Mouse (Mus musculus): ENCODE measurements around the gene Patj. TPM values are rescaled to one million over a fixed set of nuclear protein-coding genes. Genes with fewer than 3 reads are reported as not detected.

Patj gene
- polyA plus RNA-seq (2015; fragmentation: Nextera tagmentation; extraction: Ambion mirVana), result 1.4 and 2.2 TPM in 2 replicates

DNA sequence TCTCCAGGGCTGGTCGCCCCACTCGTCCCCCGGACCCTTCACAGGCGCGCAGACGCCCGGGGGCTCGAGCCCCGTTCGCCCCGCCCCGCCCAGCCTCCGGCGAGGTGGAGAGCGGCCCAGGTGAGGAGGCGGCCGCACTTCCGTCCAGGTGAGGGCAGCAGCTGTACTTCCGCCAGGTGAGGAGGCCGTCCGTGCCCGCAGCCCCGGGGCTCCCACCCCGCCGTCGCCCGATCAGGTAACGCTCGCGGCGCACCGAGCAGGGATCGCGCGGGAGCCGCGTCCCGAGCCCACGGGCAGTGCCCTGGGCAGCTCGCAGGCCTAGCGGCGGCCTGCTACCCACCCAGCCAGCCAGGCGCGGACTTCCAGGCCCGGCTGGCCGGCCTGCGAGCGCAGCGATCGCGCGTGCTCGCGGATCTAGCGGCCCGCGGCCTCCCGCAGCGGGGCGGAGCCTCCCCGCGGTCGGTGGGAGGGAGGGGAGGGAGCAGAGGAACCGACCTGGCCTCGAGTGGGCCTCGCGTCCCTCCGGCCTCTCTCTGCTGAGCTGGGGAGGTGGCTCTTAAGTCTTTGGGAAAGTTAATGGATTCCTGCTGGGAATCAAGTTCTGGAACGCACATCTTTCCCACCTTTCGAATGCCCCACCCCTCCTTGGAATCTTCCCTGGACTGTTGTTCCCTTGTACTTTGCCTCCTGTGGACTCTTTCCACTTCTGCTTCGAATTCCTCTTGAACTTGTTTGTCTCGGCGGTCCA lies at the start of gene Patj:
TSS of gene Patj (plus strand) at position 96 of the 748 bp plus-strand sequence.
- DNase-seq (no peak), ATAC-seq (ENCODE audit: low read depth) (peak; percentile 48)
- Histone ChIP-seq H3K4me2 (peak within 1 kb of the TSS; percentile 81), H3K27me3 (peaks cover 11% of the 10 kb centered on the region), H3K27ac (no peak within 1 kb of the TSS), H3K36me3 (no peaks in the 10 kb centered on the region), H3K9ac (peak within 1 kb of the TSS; percentile 69), H3K4me1 (replicated peaks) (peaks cover 8% of the 10 kb centered on the region), H3K4me3 (replicated peaks) (peak within 1 kb of the TSS; percentile 66), H3K9me3 (replicated peaks) (no peaks in the 10 kb centered on the region)
- 3% methylated on average over 73 of the region's 73 CpGs for WGBS (ENCODE audit: insufficient replicate concordance)

DNA sequence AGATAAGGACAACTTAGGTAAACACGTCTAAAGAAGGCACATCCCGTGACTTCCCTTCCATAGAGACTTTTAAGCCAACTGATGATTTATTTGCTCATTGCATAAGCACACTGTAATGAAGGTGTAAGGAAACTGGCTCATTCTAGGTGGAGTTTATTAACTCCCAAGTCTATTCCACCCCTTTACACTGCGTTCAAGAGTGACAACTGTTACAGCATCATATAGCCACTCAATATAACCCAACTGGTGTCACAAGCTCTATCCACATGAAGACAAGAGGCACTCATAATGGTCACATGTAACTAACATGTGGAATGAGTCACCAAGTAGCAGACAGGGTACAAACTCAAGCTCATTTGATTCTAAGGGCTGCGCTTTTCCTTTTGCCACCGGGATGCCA lies 47.0 kb upstream of the Patj start:
- Histone ChIP-seq H3K9ac (no peak overlapping the region), H3K27ac (no peak overlapping the region), H3K9me3 (replicated peaks) (no peaks in the 10 kb centered on the region), H3K4me3 (replicated peaks) (no peak overlapping the region), H3K4me2 (no peak overlapping the region), H3K36me3 (no peaks in the 10 kb centered on the region), H3K27me3 (no peaks in the 10 kb centered on the region), H3K4me1 (replicated peaks) (no peaks in the 10 kb centered on the region)
- no peak for ATAC-seq (ENCODE audit: low read depth)
- no peak for DNase-seq
- 51% methylated on average over 5 of the region's 5 CpGs for WGBS (ENCODE audit: insufficient replicate concordance)

DNA sequence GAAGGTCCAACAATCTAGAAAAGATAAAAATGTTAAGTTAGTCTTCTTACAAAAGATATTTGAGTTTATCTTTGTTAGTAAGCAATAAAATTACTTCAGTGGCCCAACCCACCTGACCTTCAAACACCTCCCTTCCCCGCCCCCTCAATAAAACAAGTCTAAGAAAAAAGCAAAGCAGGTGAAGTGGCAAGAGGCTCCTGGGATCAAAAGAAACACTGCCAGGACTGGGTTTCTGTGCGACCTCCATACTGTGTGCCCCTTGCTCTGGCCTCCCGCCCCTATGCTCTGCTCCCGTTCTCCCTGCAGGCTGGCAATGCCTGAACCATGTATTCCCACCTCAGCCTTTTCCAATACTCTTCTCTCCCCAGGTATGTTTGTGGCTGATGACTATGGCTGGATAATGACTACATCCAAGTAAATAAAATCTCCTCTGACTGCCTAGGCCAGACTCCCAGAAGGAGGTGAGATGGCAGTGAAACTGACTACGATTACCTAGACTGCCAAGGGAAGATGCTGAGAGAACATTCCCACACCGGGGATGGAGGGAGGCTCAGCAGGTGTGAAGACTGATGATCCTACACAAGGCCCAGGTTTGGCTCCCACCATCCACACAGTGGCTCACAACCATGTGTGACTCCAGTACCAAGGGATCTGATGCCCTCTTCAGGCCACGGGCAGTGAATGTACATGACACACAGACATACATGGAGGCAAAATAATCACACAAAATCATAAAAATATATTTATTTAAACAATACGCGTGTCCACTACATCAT lies 37.4 kb upstream of the Patj start:
- Histone ChIP-seq H3K9me3 (replicated peaks) (no peaks in the 10 kb centered on the region), H3K27ac (no peak overlapping the region), H3K4me2 (no peak overlapping the region), H3K36me3 (peaks cover 14% of the 10 kb centered on the region; the same call in 1 of the 2 replicates), H3K4me3 (replicated peaks) (no peak overlapping the region), H3K4me1 (replicated peaks) (no peaks in the 10 kb centered on the region), H3K9ac (no peak overlapping the region), H3K27me3 (no peaks in the 10 kb centered on the region)
- 72% methylated on average over 9 of the region's 9 CpGs for WGBS (ENCODE audit: insufficient replicate concordance)
- DNase-seq, result no peak
- ATAC-seq (ENCODE audit: low read depth), result no peak

DNA sequence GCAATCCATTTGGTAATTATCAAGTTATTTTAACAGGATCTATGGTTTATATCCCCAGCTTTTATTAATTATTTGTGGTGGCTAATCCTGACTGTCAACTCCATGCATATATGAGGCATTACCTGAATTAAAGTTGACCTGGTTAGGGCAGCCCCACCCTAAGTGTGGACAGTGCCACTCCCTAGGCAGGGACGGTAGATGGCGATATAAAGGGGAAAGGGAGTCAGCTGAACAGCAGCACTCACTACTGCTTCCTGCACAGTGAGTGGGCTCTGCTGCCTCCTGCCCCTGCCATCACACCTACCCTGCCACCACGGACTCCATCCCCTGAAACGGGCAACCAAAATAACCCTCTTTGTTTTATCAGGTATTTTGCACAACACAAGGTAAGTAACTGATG lies 20.2 kb upstream of the Patj start:
- ATAC-seq (ENCODE audit: low read depth) (no peak), DNase-seq (no peak)
- H3K4me1 ChIP-seq (replicated peaks), result no peaks in the 10 kb centered on the region
- no peak overlapping the region for H3K9ac ChIP-seq
- H3K27ac ChIP-seq, result no peak overlapping the region
- WGBS (ENCODE audit: insufficient replicate concordance), result 44% methylated on average over 4 of the region's 4 CpGs
- no peak overlapping the region for H3K4me2 ChIP-seq
- no peaks in the 10 kb centered on the region for H3K27me3 ChIP-seq
- H3K4me3 ChIP-seq (replicated peaks), result no peak overlapping the region
- 0 out of 2 replicates have a peak, but pooled peaks cover 4% of the 10 kb centered on the region for H3K36me3 ChIP-seq
- H3K9me3 ChIP-seq (replicated peaks), result no peaks in the 10 kb centered on the region

DNA sequence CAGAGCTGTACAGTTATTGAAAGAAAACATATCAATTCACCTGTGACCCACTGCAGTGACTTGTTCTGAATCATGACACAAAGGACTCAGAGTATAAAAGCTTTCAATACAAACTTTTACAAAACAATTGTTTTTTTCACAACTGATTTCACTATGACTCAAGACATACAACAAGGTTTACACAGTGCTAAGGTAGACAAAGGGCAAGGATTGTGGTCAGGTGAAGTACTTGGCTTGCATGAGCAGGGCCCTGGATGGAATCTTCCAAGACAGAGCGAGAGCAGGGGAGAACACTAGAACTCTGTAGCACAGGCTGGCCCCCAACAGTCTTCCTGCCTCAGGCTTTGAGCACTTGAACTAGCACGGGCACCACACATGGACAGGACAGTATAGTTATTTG lies 18.6 kb upstream of the Patj start:
- Histone ChIP-seq H3K4me1 (replicated peaks) (peaks cover 5% of the 10 kb centered on the region), H3K9ac (no peak overlapping the region), H3K9me3 (replicated peaks) (no peaks in the 10 kb centered on the region), H3K36me3 (0 out of 2 replicates have a peak, but pooled peaks cover 4% of the 10 kb centered on the region), H3K4me2 (no peak overlapping the region), H3K4me3 (replicated peaks) (no peak overlapping the region), H3K27me3 (no peaks in the 10 kb centered on the region), H3K27ac (no peak overlapping the region)
- no peak for DNase-seq
- WGBS (ENCODE audit: insufficient replicate concordance), result 73% methylated on average over 2 of the region's 2 CpGs
- ATAC-seq (ENCODE audit: low read depth), result no peak

DNA sequence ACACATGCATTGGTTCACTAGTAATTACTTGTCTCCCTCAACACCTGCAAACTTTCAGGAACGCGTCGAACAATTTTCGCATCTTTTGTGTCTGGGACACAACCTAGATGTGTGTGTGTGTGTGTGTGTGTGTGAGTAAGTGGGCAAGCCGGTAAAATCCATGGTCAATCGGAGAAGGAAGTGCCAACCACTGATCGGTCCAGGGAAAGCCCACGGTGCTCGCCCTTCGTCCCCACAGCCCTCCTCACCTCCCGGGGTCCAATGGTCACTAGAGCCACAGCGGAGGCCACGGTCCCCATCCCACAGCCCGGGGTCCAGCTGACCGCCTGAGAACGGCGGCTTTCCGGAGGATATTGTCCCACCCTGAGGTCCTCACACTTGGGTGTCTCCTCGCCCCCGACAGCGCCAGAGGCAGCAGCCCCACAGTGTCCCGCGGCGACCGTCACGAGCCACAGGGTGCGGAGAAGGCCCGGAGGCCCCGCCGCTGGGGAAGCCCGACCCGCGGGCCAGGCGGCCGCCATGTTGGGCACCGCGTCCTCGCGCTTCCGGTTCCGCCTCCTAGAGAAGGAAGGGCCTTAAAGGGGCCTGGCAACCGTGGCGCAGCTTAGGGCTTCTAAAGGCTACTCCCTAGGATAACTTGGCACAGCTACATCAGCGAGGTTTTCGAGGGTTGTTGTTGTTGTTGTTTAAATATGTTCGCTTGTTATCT lies 12.7 kb upstream of the Patj start, which contains the start of gene Tm2d1:
TSS of gene Tm2d1 (minus strand) at position 591 of the 709 bp plus-strand sequence.
- Histone ChIP-seq H3K4me2 (peak within 1 kb of the TSS; percentile 74), H3K4me1 (replicated peaks) (peaks cover 13% of the 10 kb centered on the region), H3K36me3 (0 out of 2 replicates have a peak, but pooled peaks cover 4% of the 10 kb centered on the region), H3K9ac (peak within 1 kb of the TSS; percentile 81), H3K27ac (no peak within 1 kb of the TSS; the same call in 1 of the 2 replicates), H3K9me3 (replicated peaks) (no peaks in the 10 kb centered on the region), H3K4me3 (replicated peaks) (peak within 1 kb of the TSS; percentile 80), H3K27me3 (no peaks in the 10 kb centered on the region)
- DNase-seq (peak; percentile 64), ATAC-seq (ENCODE audit: low read depth) (peak; percentile 95)
- WGBS (ENCODE audit: insufficient replicate concordance), result under 1% methylated on average over 40 of the region's 46 CpGs

DNA sequence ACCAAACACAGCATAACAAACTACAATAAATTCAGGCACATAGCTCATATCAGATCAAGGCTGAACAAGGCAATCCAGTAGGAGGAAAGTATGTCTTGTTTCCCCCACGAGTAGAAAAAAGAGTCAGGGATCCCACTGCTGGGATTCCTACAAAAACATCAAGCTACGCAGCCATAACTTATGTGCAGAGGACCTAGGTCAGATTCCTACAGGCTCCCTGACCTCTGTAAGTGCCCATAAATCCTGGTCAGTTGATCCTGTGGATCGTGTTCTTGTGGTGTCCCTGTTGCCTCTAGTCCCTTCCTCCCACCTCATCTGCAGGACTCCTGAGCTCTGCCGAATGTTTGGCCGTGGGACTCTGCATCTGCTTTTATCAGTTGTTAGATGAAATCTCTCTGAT lies 10.5 kb upstream of the Patj start:
- ATAC-seq (ENCODE audit: low read depth), result no peak
- 57% methylated on average over 5 of the region's 5 CpGs for WGBS (ENCODE audit: insufficient replicate concordance)

DNA sequence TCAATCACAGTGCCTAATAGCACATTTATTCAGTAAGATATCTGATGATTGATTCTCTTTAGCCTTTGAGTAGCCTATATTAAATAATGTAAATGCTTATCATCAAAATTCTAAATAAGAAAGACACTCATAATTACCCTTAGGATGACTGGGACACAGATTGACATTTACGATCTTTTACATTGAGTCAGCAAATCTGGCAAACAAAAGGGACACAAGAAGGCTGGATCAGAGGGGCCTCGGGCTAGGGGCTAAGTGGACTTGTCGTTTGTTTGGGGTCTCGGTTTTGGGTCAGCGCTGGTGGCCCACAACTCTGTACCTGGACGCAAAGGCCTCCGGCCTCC lies 267 bp upstream of the Patj start:
- DNase-seq (no peak), ATAC-seq (ENCODE audit: low read depth) (no peak)
- no peak overlapping the region for H3K27ac ChIP-seq
- peak overlapping the region; percentile 81 for H3K4me2 ChIP-seq
- WGBS (ENCODE audit: insufficient replicate concordance), result 13% methylated on average over 7 of the region's 7 CpGs
- H3K9ac ChIP-seq, result peak overlapping the region; percentile 69
- no peaks in the 10 kb centered on the region for H3K9me3 ChIP-seq (replicated peaks)
- peaks cover 7% of the 10 kb centered on the region for H3K4me1 ChIP-seq (replicated peaks)
- H3K27me3 ChIP-seq, result peaks cover 11% of the 10 kb centered on the region
- H3K4me3 ChIP-seq (replicated peaks), result peak overlapping the region; percentile 66
- H3K36me3 ChIP-seq, result no peaks in the 10 kb centered on the region

More for the DNA sequence above, 10.5 kb upstream of the Patj start:
- no peak for DNase-seq
- no peaks in the 10 kb centered on the region for H3K36me3 ChIP-seq
- H3K4me2 ChIP-seq, result no peak overlapping the region
- peaks cover 13% of the 10 kb centered on the region for H3K4me1 ChIP-seq (replicated peaks)
- H3K27me3 ChIP-seq, result no peaks in the 10 kb centered on the region
- H3K9me3 ChIP-seq (replicated peaks), result no peaks in the 10 kb centered on the region
- no peak overlapping the region for H3K27ac ChIP-seq
- no peak overlapping the region for H3K9ac ChIP-seq
- no peak overlapping the region for H3K4me3 ChIP-seq (replicated peaks)

DNA sequence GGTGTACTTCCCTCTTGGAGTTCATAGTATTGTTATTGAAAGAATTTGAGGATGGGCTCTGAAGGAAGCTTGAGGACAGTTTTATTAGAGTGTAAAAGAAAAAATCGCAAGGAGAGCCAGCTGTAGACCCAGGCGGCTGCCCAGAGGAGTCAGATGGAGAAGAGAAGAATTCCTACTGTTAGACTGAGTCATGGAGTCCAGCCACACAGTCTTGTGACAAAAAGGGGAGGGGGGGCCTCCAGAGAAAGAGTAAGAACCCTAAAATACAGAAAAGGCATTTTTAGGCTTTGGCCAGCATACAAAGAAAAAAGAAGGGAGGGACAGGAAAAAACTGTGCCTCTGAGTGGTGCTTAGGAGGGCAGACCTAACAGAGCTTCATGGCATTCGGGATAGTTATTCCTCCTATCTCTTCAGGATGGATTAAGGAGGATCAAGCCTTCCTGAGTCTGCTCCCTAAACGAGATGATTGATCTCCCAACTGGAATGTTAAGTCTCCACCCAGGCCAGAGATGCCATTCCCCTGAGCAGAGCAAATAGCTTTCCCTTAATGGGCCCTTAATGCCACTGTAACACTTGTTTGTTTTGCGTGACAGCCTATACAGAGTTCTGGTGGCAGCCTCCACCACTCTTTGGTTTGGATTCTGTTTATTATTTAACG lies 5.5 kb downstream of the Patj start:
- no peak overlapping the region for H3K4me3 ChIP-seq (replicated peaks)
- no peak for ATAC-seq (ENCODE audit: low read depth)

DNA sequence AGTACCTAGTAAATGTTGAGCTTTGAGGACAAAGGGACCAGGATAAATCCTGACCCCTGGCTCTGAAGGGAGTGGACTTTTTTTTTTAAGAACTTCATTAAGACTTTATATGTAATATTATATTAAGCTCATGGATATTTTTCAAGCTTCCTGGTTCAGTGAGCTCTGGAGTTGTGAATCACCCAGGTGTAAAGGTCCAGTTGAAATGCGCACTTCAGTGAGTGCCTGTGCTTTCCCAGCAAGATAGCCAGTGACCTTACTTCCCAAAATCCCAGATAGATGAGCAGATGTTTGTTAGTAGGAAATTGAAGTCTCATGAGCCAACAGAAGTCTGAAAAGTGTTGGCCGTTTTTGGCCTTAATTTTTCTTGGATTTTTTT lies 6.0 kb downstream of the Patj start:
- ATAC-seq (ENCODE audit: low read depth) (no peak), DNase-seq (no peak)
- no peaks in the 10 kb centered on the region for H3K36me3 ChIP-seq
- H3K9me3 ChIP-seq (replicated peaks), result no peaks in the 10 kb centered on the region
- no peak overlapping the region for H3K4me3 ChIP-seq (replicated peaks)
- no peak overlapping the region for H3K27ac ChIP-seq
- 0 out of 2 replicates have a peak, but pooled peaks cover 3% of the 10 kb centered on the region for H3K4me1 ChIP-seq (replicated peaks)
- H3K4me2 ChIP-seq, result no peak overlapping the region
- no peak overlapping the region for H3K9ac ChIP-seq
- WGBS (ENCODE audit: insufficient replicate concordance), result 45% methylated on average over 2 of the region's 2 CpGs
- no peaks in the 10 kb centered on the region for H3K27me3 ChIP-seq

More for the DNA sequence above, 5.5 kb downstream of the Patj start:
- no peak overlapping the region for H3K27ac ChIP-seq
- no peak overlapping the region for H3K4me2 ChIP-seq
- no peak for DNase-seq
- WGBS (ENCODE audit: insufficient replicate concordance), result 46% methylated on average over 6 of the region's 6 CpGs
- no peaks in the 10 kb centered on the region for H3K36me3 ChIP-seq
- H3K9ac ChIP-seq, result no peak overlapping the region
- H3K9me3 ChIP-seq (replicated peaks), result no peaks in the 10 kb centered on the region
- H3K27me3 ChIP-seq, result peaks cover 4% of the 10 kb centered on the region
- 0 out of 2 replicates have a peak, but pooled peaks cover 3% of the 10 kb centered on the region for H3K4me1 ChIP-seq (replicated peaks)

DNA sequence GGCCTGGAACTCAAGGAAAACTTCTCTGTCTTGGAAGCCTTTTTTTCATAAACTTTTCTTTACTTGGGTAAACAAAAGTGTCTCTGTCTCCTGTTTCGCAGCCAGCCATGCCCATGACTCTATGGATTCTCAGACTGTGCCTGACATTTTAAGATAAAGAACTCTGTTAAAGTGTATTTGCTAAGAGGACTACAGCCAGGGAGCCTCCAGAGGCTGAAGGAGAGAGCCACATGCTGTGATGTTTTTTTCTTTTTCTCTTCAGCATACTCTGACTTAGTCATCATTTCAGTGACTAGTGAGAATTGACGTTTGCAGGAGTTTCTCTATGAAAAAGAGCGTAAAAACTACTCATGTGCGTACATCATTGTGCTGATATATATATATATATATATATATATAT lies 7.9 kb downstream of the Patj start:
- Histone ChIP-seq H3K4me2 (no peak overlapping the region), H3K4me1 (replicated peaks) (0 out of 2 replicates have a peak, but pooled peaks cover 3% of the 10 kb centered on the region), H3K4me3 (replicated peaks) (no peak overlapping the region), H3K27me3 (no peaks in the 10 kb centered on the region), H3K9me3 (replicated peaks) (no peaks in the 10 kb centered on the region), H3K36me3 (no peaks in the 10 kb centered on the region), H3K9ac (no peak overlapping the region), H3K27ac (no peak overlapping the region)
- ATAC-seq (ENCODE audit: low read depth) (no peak), DNase-seq (no peak)
- WGBS (ENCODE audit: insufficient replicate concordance), result 62% methylated on average over 4 of the region's 4 CpGs
